Mouse (Mus musculus) adrenal gland, postnatal 4 days (tissue): Measurements from ENCODE around the gene Ddx41. TPM values are rescaled to one million over a fixed set of nuclear protein-coding genes. Genes with fewer than 3 reads are reported as not detected.
"Not testable (repeated sequence)": the region's sequence is repeated elsewhere in the genome, so short reads cannot be mapped to it uniquely, and the experiment has no call there.

Source experiments
- DNase-seq, 2 experiments: peaks; one replicate each; pipeline ENCODE4 v3.0.0; 2021 to 2022; ENCODE audit warnings: low spot score in 2 of 2, mixed read lengths in 2 of 2
- long read RNA-seq, 2 experiments: library from polyadenylated mRNA; stranded (forward); transcript quantifications; one replicate each; pipeline ENCODE4 v2.0.0; 2021
- total RNA-seq, 2 experiments: library from RNA; stranded (reverse); gene quantifications; 2 replicates each; pipeline ENCODE4 v1.2.3; 2021

Gene Ddx41
- total RNA-seq: 10 to 100 TPM; 54.0 to 57.4 TPM
- long read RNA-seq, experiment 1, transcript Ddx41-201 (17 exons, 2,205 nt): major isoform, 65 of 100 reads
- long read RNA-seq, experiment 1, partial matches to known transcripts: 11 of 100 reads
- long read RNA-seq, experiment 1, other reads (novel, unspliced or antisense): 24 of 100 reads
- long read RNA-seq, experiment 2, transcript Ddx41-201 (17 exons, 2,205 nt): major isoform, 85 of 139 reads
- long read RNA-seq, experiment 2, partial matches to known transcripts: 25 of 139 reads
- long read RNA-seq, experiment 2, other reads (novel, unspliced or antisense): 29 of 139 reads

- DNase-seq: peak; percentile 99
Observed at GRCm38 (mm10) chr13:55536194-55537175, at the start of gene Ddx41. Gene Ddx41 (minus strand): TSS chr13:55536658.

- DNase-seq: no peak
Observed at GRCm38 (mm10) chr13:55578086-55578485, 41.6 kb upstream of the Ddx41 start.

GRCm38 (mm10) chr13:55576872-55577271 lies 40.4 kb upstream of the Ddx41 start:
- DNase-seq: not testable (repeated sequence)

- DNase-seq: no peak
Observed at GRCm38 (mm10) chr13:55575932-55576331, 39.5 kb upstream of the Ddx41 start.

- no peak for DNase-seq
Observed at GRCm38 (mm10) chr13:55574321-55574720, 37.9 kb upstream of the Ddx41 start.

- DNase-seq: no peak
Observed at GRCm38 (mm10) chr13:55573432-55573831, 37.0 kb upstream of the Ddx41 start, which contains the start of gene Tmed9. Gene Tmed9 (plus strand): TSS chr13:55573732.

- no peak for DNase-seq
Observed at GRCm38 (mm10) chr13:55571977-55572376, 35.5 kb upstream of the Ddx41 start.

GRCm38 (mm10) chr13:55571027-55571751 lies 34.7 kb upstream of the Ddx41 start, which contains the start of gene Fam193b:
Gene Fam193b (minus strand): TSS chr13:55571120.
- DNase-seq: peak; percentile 92 to 93

GRCm38 (mm10) chr13:55570286-55570973 lies 34.0 kb upstream of the Ddx41 start:
- DNase-seq: peak; percentile 14 to 16

GRCm38 (mm10) chr13:55569726-55570285 lies 33.3 kb upstream of the Ddx41 start:
- DNase-seq: peak in 1 of 2 experiments; percentile 11

- DNase-seq: not testable (repeated sequence)
Observed at GRCm38 (mm10) chr13:55568524-55568923, 32.1 kb upstream of the Ddx41 start.

GRCm38 (mm10) chr13:55567949-55568348 lies 31.5 kb upstream of the Ddx41 start:
- DNase-seq: no peak

- DNase-seq: no peak
Observed at GRCm38 (mm10) chr13:55567001-55567400, 30.5 kb upstream of the Ddx41 start.

- no peak for DNase-seq
Observed at GRCm38 (mm10) chr13:55563266-55563879, 26.9 kb upstream of the Ddx41 start.

- no peak for DNase-seq
Observed at GRCm38 (mm10) chr13:55557499-55557898, 21.0 kb upstream of the Ddx41 start.

GRCm38 (mm10) chr13:55555921-55556320 lies 19.5 kb upstream of the Ddx41 start:
- DNase-seq: no peak

GRCm38 (mm10) chr13:55549061-55549460 lies 12.6 kb upstream of the Ddx41 start:
- no peak for DNase-seq

- no peak for DNase-seq
Observed at GRCm38 (mm10) chr13:55548426-55548825, 12.0 kb upstream of the Ddx41 start.

- DNase-seq: no peak
Observed at GRCm38 (mm10) chr13:55547916-55548315, 11.5 kb upstream of the Ddx41 start.

- DNase-seq: no peak
Observed at GRCm38 (mm10) chr13:55544792-55545191, 8.3 kb upstream of the Ddx41 start.
